Comparison of ENCODE assay signal across 21 mouse cellular contexts in the genomic region with DNA sequence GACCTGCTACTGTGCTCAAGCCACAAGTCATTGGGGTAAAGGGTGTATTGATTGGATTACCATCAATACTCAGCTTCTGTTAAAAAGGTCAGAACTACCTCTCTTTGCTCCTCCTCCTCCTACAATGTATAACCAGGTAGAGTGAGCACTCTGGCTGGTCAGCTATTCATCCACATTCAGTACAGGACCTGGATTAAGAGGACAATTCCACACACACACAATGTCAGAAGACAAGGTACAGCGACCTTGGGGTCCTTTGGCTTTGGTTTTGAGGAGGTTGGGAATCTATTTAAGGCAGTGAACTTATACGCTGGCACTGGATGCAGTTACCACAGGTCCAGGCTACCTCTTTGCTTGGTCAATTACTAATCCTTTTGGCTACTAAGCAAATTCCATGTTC. TPM values are rescaled to one million over a fixed set of nuclear protein-coding genes. Genes with fewer than 3 reads are reported as not detected.
A peak's percentile ranks its signal among the peaks of the same experiment; 100 is the strongest.
DNase-seq lines count a peak whose midpoint lies in the region; ATAC-seq and TF ChIP-seq lines count a peak whose summit lies in the region.
"Had no signal": no experiment of that assay in that cellular context is flagged by ENCODE, and none has a peak within 500 bp of the region (broad histone marks: within the 10 kb centered on the region; RNA-seq: fewer than 3 reads in every experiment).

TSS of gene Slc2a2 (plus strand) at position 107 of the 400 bp plus-strand sequence.

- no peak within 1 kb of the TSS for H3K4me2 ChIP-seq in liver, embryonic 16.5 days (ENCODE audit: low read depth, low read length)
- H3K4me2 ChIP-seq: hindbrain, embryonic 12.5 days; neural tube, embryonic 13.5 days had no signal

- no peaks in the 10 kb centered on the region for H3K36me3 ChIP-seq in kidney, adult 2 months (ENCODE audit: control insufficient read depth, insufficient read depth, low read length)
- no peaks in the 10 kb centered on the region for H3K36me3 ChIP-seq in liver, embryonic 16.5 days (ENCODE audit: control insufficient read depth, insufficient read depth)
- H3K36me3 ChIP-seq: hindbrain, embryonic 12.5 days; neural tube, embryonic 13.5 days had no signal

- no peaks in the 10 kb centered on the region for H3K27me3 ChIP-seq in kidney, adult 2 months (replicated peaks; ENCODE audit: control insufficient read depth, insufficient read depth, low read length)
- no peaks in the 10 kb centered on the region for H3K27me3 ChIP-seq in liver, embryonic 16.5 days (ENCODE audit: control insufficient read depth, insufficient read depth, low read depth, low read length)
- no peaks in the 10 kb centered on the region; the same call in 1 of the 2 replicates for H3K27me3 ChIP-seq in cerebellum, adult 2 months (ENCODE audit: control insufficient read depth, insufficient read depth, low read length)
- H3K27me3 ChIP-seq: CH12.LX; hindbrain, embryonic 12.5 days; neural tube, embryonic 13.5 days had no signal

- peaks cover 5% of the 10 kb centered on the region; the same call in 1 of the 2 replicates for H3K4me1 ChIP-seq in kidney, adult 2 months (ENCODE audit: control insufficient read depth, insufficient read depth, low read length)
- H3K4me1 ChIP-seq in liver, embryonic 16.5 days (ENCODE audit: control insufficient read depth, low read depth, low read length), result no peaks in the 10 kb centered on the region
- no peaks in the 10 kb centered on the region for H3K4me1 ChIP-seq in cerebellum, adult 2 months (ENCODE audit: control insufficient read depth, insufficient read depth, low read length)
- H3K4me1 ChIP-seq: hindbrain, embryonic 12.5 days; neural tube, embryonic 13.5 days had no signal

- DNase-seq in adrenal gland, postnatal 4 days (ENCODE audit: low spot score in 2 of 2), result no peak
- no peak for DNase-seq in adrenal gland, adult 2 months
- DNase-seq in kidney, adult 2 months, result peak; percentile 73
- DNase-seq in kidney, postnatal 14 days, result peak; percentile 33
- no peak for DNase-seq in left cerebral cortex, adult 9 months (ENCODE audit: low spot score in 2 of 2)
- DNase-seq in lung, postnatal 36 days, result no peak
- DNase-seq in cerebellum, adult 2 months, result no peak
- DNase-seq: adrenal gland, postnatal 25 days; cerebellum, adult 9-10 months; gastrocnemius, postnatal 14 days; lung, adult 18-20 months; right cerebral cortex, postnatal 25 days; thymus, postnatal 14 days had no signal

- peak within 1 kb of the TSS; percentile 72 for H3K4me3 ChIP-seq in kidney, adult 2 months (ENCODE audit: insufficient read depth, low read depth, low read length)
- peak within 1 kb of the TSS; percentile 38 for H3K4me3 ChIP-seq in liver, embryonic 16.5 days (ENCODE audit: low read depth, low read length)
- H3K4me3 ChIP-seq in cerebellum, adult 2 months (replicated peaks; ENCODE audit: insufficient read depth, low read depth, low read length), result no peak within 1 kb of the TSS
- H3K4me3 ChIP-seq: hindbrain, embryonic 12.5 days; neural tube, embryonic 13.5 days had no signal

- peak within 1 kb of the TSS; percentile 98 for H3K27ac ChIP-seq in kidney, adult 2 months (ENCODE audit: insufficient read depth, low read depth, low read length)
- peak within 1 kb of the TSS; percentile 68 for H3K27ac ChIP-seq in liver, embryonic 16.5 days (ENCODE audit: low read length)
- no peak within 1 kb of the TSS for H3K27ac ChIP-seq in cerebellum, adult 2 months (ENCODE audit: insufficient read depth, low read length)
- H3K27ac ChIP-seq: hindbrain, embryonic 12.5 days; neural tube, embryonic 13.5 days had no signal

- TF ChIP-seq POLR2A in kidney, adult 2 months (IDR thresholded peaks at IDR 0.05; ENCODE audit: low read depth, low read length), result no peak
- TF ChIP-seq POLR2A in cerebellum, adult 2 months (IDR thresholded peaks at IDR 0.05; ENCODE audit: borderline replicate concordance, insufficient read depth, low read length), result no peak

- no peak within 1 kb of the TSS for H3K9ac ChIP-seq in liver, embryonic 16.5 days (ENCODE audit: low read depth, low read length)
- H3K9ac ChIP-seq: hindbrain, embryonic 12.5 days; neural tube, embryonic 13.5 days had no signal

- 47% methylated on average over 2 of the region's 2 CpGs for WGBS in kidney, adult 2 months
- WGBS in liver, embryonic 16.5 days (ENCODE audit: insufficient replicate concordance), result 57% methylated on average over 2 of the region's 2 CpGs
- 84% methylated on average over 2 of the region's 2 CpGs for WGBS in cerebellum, adult 2 months

- no peaks in the 10 kb centered on the region for H3K9me3 ChIP-seq in liver, embryonic 16.5 days (replicated peaks; ENCODE audit: control insufficient read depth, low read length)
- H3K9me3 ChIP-seq: hindbrain, embryonic 12.5 days; neural tube, embryonic 13.5 days had no signal

- no peak for TF ChIP-seq CTCF in kidney, adult 2 months (conservative IDR thresholded peaks at IDR 0.05; ENCODE audit: insufficient read depth, insufficient read length, low read depth, low read length)
- TF ChIP-seq CTCF in cerebellum, adult 2 months (IDR thresholded peaks at IDR 0.05; ENCODE audit: borderline replicate concordance, insufficient read depth, low read depth, low read length), result no peak

- peak; percentile 74 for ATAC-seq in liver, embryonic 16.5 days (ENCODE audit: low read depth)

RNA-seq across cellular contexts. Expression of gene Slc2a2, which starts in this region (rescaled TPM):
- total RNA-seq in adrenal gland, postnatal 4 days (2021), result 10 to 100 TPM; 11.2 to 22.3 TPM
- under 1 TPM in 1 of 2 experiments, not detected in 1; 0.37 TPM for total RNA-seq in adrenal gland, adult 2 months (2021)
- polyA plus RNA-seq in adrenal gland, adult 2 months (2012; rRNA removed), result 0.03 and 0.09 TPM in 2 replicates
- polyA plus RNA-seq in kidney, adult 2 months (2012; rRNA removed), result 114 and 127 TPM in 2 replicates
- polyA plus RNA-seq in liver, embryonic 16.5 days (2015; fragmentation: Nextera tagmentation; extraction: Ambion mirVana), result 48.4 and 49.4 TPM in 2 replicates
- 0.08 and 0.10 TPM in 2 replicates for polyA plus RNA-seq in cerebellum, adult 2 months (2012; rRNA removed)
- total RNA-seq: adrenal gland, postnatal 25 days; CH12.LX; gastrocnemius, postnatal 14 days; layer of hippocampus, postnatal 25 days; left cerebral cortex, postnatal 36 days; monocyte, adult 5-6 weeks had no signal
- polyA plus RNA-seq: embryonic facial prominence, embryonic 14.5 days had no signal

Comparison
In these comparisons a context has a peak if more than half of its experiments do, and no peak if none do; other contexts are left out.
1. RNA of gene Slc2a2 (total RNA-seq): 11.2 to 22.3 TPM in adrenal gland, postnatal 4 days; 0.37 TPM in adrenal gland, adult 2 months; every median in the first group is over 4 times any median in the second.
2. RNA of gene Slc2a2 (polyA plus RNA-seq): 114 to 127 TPM in kidney, adult 2 months and 48.4 to 49.4 TPM in liver, embryonic 16.5 days; 0.08 to 0.10 TPM in cerebellum, adult 2 months and 0.03 to 0.09 TPM in adrenal gland, adult 2 months; every median in the first group is over 10 times any median in the second.
3. DNase-seq: peak in kidney, adult 2 months (single experiment) and kidney, postnatal 14 days (single experiment); none in adrenal gland, postnatal 4 days (0 of 2), adrenal gland, adult 2 months (single experiment), left cerebral cortex, adult 9 months (0 of 2), lung, postnatal 36 days (single experiment) and cerebellum, adult 2 months (0 of 2).